Mouse (Mus musculus): ENCODE results near the gene Hddc3. TPM values are rescaled to one million over a fixed set of nuclear protein-coding genes. Genes with fewer than 3 reads are reported as not detected.

Hddc3 gene
- total and polyA plus RNA-seq, 3 experiments = 2.6 to 12.6 (median 5.5) TPM

- dilution Hi-C loops (cut with MboI; ENCODE audit: extremely low pct_ligation_motif_present, extremely low pct_unique_long_range_greater_than_20kb, low sequenced_read_pairs) (no loop called here), in situ Hi-C loops (cut with MboI; ENCODE audit: low pct_ligation_motif_present, low pct_unique_long_range_greater_than_20kb, low sequenced_read_pairs) (loop anchor here (10.0 kb wide), 1 partner anchor 225 kb away; no protein-coding TSS in a partner anchor)
- H3K4me3 ChIP-seq (replicated peaks in 1 of 3; ENCODE audit: low read depth in 2 of 3, low read length in 2 of 3, poor library complexity in 1 of 3) = peak overlapping the region; percentile 81 to 93 (median 88)
- peak overlapping the region; percentile 80 for H3K4me2 ChIP-seq (ENCODE audit: insufficient read depth, low read depth, poor library complexity, severe bottlenecking)
- TF ChIP-seq MAX (IDR thresholded peaks at IDR 0.05; ENCODE audit: low read length) = peak; percentile 81
- no peak for TF ChIP-seq ZNF384 (IDR thresholded peaks at IDR 0.05; ENCODE audit: low read depth, low read length)
- peak; percentile 81; the same call in 1 of the 2 replicates for TF ChIP-seq MXI1 (IDR thresholded peaks at IDR 0.05; ENCODE audit: low read depth, low read length)
- no peak for TF ChIP-seq NRF1 (IDR thresholded peaks at IDR 0.05; ENCODE audit: low read depth, low read length)
- peak; percentile 62; the same call in 1 of the 2 replicates for TF ChIP-seq MYC (IDR thresholded peaks at IDR 0.05; ENCODE audit: low read depth, low read length)
- TF ChIP-seq UBTF (IDR thresholded peaks at IDR 0.05; ENCODE audit: low read depth, low read length) = 0 out of 2 replicates have a peak, but pooled peaks have one; percentile 0
- no peak for TF ChIP-seq JUND (conservative IDR thresholded peaks at IDR 0.05; ENCODE audit: low read depth, low read length)
- TF ChIP-seq CHD1 (IDR thresholded peaks at IDR 0.05; ENCODE audit: low read depth, low read length) = no peak
- no peak for DNase-seq (ENCODE audit: extremely low read depth)
- H3K27ac ChIP-seq (ENCODE audit: insufficient read depth, low read depth) = peak overlapping the region; percentile 74
- H3K27me3 ChIP-seq (replicated peaks) = no peaks in the 10 kb centered on the region
- peaks cover 6% of the 10 kb centered on the region for H3K79me2 ChIP-seq (replicated peaks; ENCODE audit: control insufficient read depth, extremely low read depth, insufficient read depth, poor library complexity, severe bottlenecking)
- peaks cover 30 to 31% of the 10 kb centered on the region in 2 experiments for H3K36me3 ChIP-seq (replicated peaks in 1 of 2; ENCODE audit: control insufficient read depth in 1 of 2, insufficient read depth in 1 of 2, low read length in 1 of 2)
- H3K9ac ChIP-seq (ENCODE audit: insufficient read depth, low read depth) = peak overlapping the region; percentile 95
- H3K4me1 ChIP-seq (ENCODE audit: control insufficient read depth in 1 of 2, insufficient read depth in 2 of 2) = peaks cover 16 to 62% of the 10 kb centered on the region in 2 experiments
- H3K9me3 ChIP-seq (replicated peaks; ENCODE audit: low read length) = no peaks in the 10 kb centered on the region
Measured at GRCm38 (mm10) chr7:80369967-80370431, 27.1 kb downstream of the Hddc3 start.

DNA sequence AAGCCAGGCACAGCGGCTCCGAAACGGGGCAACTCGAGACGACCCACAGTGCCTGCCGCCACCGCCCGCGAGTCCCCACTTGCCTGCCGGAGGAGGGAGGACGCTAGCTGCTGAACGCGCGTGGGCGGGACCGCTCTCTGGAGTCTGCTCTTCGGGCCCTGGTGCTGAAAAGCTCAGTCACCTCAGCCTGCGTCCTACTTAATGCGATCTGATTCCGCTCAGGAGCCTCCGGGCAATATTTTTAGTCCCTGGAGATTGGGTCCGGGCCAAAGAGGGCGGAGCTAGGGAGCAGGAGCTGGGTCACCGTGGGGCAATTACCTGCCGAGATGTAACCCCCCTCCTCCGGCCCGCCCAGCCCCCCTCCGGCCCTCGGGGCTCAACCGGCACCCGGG lies 27.7 kb downstream of the Hddc3 start:
- H3K27me3 ChIP-seq (replicated peaks) = no peaks in the 10 kb centered on the region
- in situ Hi-C loops (cut with MboI; ENCODE audit: low pct_ligation_motif_present, low pct_unique_long_range_greater_than_20kb, low sequenced_read_pairs) (loop anchor here (10.0 kb wide), 1 partner anchor 226 kb away; no protein-coding TSS in a partner anchor), dilution Hi-C loops (cut with MboI; ENCODE audit: extremely low pct_ligation_motif_present, extremely low pct_unique_long_range_greater_than_20kb, low sequenced_read_pairs) (no loop called here)
- peaks cover 22 to 68% of the 10 kb centered on the region in 2 experiments for H3K4me1 ChIP-seq (ENCODE audit: control insufficient read depth in 1 of 2, insufficient read depth in 2 of 2)
- TF ChIP-seq IRF4 (IDR thresholded peaks at IDR 0.05; ENCODE audit: low read depth, low read length) (no peak), UBTF (IDR thresholded peaks at IDR 0.05; ENCODE audit: low read depth, low read length) (0 out of 2 replicates have a peak, but pooled peaks have one; percentile 37), ELF1 (IDR thresholded peaks at IDR 0.05; ENCODE audit: low read depth, low read length) (0 out of 2 replicates have a peak, but pooled peaks have one; percentile 8), CHD2 (IDR thresholded peaks at IDR 0.05; ENCODE audit: low read length) (peak; percentile 48; the same call in 1 of the 2 replicates), SIN3A (IDR thresholded peaks at IDR 0.05; ENCODE audit: low read length) (peak; percentile 61; the same call in 1 of the 2 replicates), MYC (IDR thresholded peaks at IDR 0.05; ENCODE audit: low read depth, low read length) (0 out of 2 replicates have a peak, but pooled peaks have one; percentile 6), TCF12 (IDR thresholded peaks at IDR 0.05; ENCODE audit: low read depth, low read length) (no peak), POLR2A (IDR thresholded peaks at IDR 0.05; ENCODE audit: low read depth, low read length) (peak; percentile 47; the same call in 1 of the 2 replicates), NELFE (IDR thresholded peaks at IDR 0.05; ENCODE audit: low read depth, low read length) (peak; percentile 36; the same call in 1 of the 2 replicates)
- peak overlapping the region; percentile 80; the same call in 1 of the 2 replicates for H3K4me2 ChIP-seq (ENCODE audit: insufficient read depth, low read depth, poor library complexity, severe bottlenecking)
- peaks cover 29 to 31% of the 10 kb centered on the region in 2 experiments for H3K36me3 ChIP-seq (replicated peaks in 1 of 2; ENCODE audit: control insufficient read depth in 1 of 2, insufficient read depth in 1 of 2, low read length in 1 of 2)
- peak overlapping the region; percentile 81 to 93 (median 88) for H3K4me3 ChIP-seq (replicated peaks in 1 of 3; ENCODE audit: low read depth in 2 of 3, low read length in 2 of 3, poor library complexity in 1 of 3)
- peaks cover 6% of the 10 kb centered on the region for H3K79me2 ChIP-seq (replicated peaks; ENCODE audit: control insufficient read depth, extremely low read depth, insufficient read depth, poor library complexity, severe bottlenecking)
- H3K27ac ChIP-seq (ENCODE audit: insufficient read depth, low read depth) = peak overlapping the region; percentile 61; the same call in 1 of the 2 replicates
- DNase-seq (ENCODE audit: extremely low read depth) = peak; percentile 60
- H3K9ac ChIP-seq (ENCODE audit: insufficient read depth, low read depth) = peak overlapping the region; percentile 95
- no peaks in the 10 kb centered on the region for H3K9me3 ChIP-seq (replicated peaks; ENCODE audit: low read length)
